Mouse (Mus musculus): ENCODE measurements around the gene Slc15a2. TPM values are rescaled to one million over a fixed set of nuclear protein-coding genes. Genes with fewer than 3 reads are reported as not detected.

Gene Slc15a2
- polyA plus RNA-seq, 1 experiment from 2014 or later = 2.9 TPM

DNA sequence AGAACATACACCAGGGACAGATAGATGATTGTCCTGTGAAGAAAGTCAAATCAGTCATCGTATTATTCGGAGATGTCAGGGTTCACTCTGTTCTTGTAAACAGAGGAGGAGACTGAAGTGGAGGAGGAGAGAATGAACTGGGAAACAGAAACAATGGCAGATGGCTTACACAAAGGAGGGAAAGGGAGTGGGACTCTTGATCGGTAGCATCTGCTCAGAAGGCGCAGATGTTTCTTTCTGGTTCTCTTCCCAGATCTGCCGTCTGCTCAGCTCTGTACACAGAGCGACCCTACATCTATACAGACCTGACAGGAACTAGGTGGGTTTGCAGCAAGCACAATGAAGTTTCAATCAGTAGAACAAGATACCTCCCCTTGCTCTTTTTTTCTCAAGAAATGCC lies 9.1 kb downstream of the Slc15a2 start:
- Histone ChIP-seq H3K4me2 (no peak overlapping the region), H3K4me3 (ENCODE audit: low read depth, low read length) (no peak overlapping the region), H3K4me1 (replicated peaks; ENCODE audit: control insufficient read depth, insufficient read depth, low read length) (no peaks in the 10 kb centered on the region), H3K9ac (ENCODE audit: low read depth, low read length) (no peak overlapping the region), H3K36me3 (ENCODE audit: control insufficient read depth, insufficient read depth, low read length) (no peaks in the 10 kb centered on the region), H3K27ac (ENCODE audit: low read depth, low read length) (no peak overlapping the region), H3K27me3 (replicated peaks; ENCODE audit: control insufficient read depth, insufficient read depth, low read length) (no peaks in the 10 kb centered on the region), H3K9me3 (ENCODE audit: control insufficient read depth, low read length) (no peaks in the 10 kb centered on the region)
- DNase-seq (ENCODE audit: low spot score) (no peak), ATAC-seq (replicated peaks; ENCODE audit: low FRiP score) (no peak)
- WGBS = 83% methylated on average over 6 of the region's 6 CpGs

DNA sequence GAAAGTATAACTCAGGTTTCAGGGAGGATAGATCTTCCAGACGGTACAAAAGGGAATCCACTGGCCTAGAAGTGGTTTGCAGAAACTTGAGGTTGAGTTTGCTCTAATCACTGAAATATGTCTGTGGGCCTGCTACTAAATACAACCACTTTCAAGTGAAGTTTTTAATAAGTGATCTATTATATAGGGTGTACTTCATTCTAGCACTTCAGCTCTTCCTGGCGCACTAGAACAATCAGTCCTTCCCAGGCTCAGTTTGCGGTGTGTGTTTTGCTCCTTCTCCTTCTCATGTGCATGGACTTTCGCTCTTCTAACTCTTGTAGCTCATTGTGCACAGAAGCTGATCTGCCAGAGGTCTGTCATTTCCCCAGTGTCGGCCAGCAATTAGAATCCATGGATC lies 11.8 kb downstream of the Slc15a2 start:
- Histone ChIP-seq H3K36me3 (ENCODE audit: control insufficient read depth, insufficient read depth, low read length) (no peaks in the 10 kb centered on the region), H3K9ac (ENCODE audit: low read depth, low read length) (no peak overlapping the region), H3K4me1 (replicated peaks; ENCODE audit: control insufficient read depth, insufficient read depth, low read length) (no peaks in the 10 kb centered on the region), H3K27ac (ENCODE audit: low read depth, low read length) (no peak overlapping the region), H3K27me3 (replicated peaks; ENCODE audit: control insufficient read depth, insufficient read depth, low read length) (no peaks in the 10 kb centered on the region), H3K9me3 (ENCODE audit: control insufficient read depth, low read length) (no peaks in the 10 kb centered on the region), H3K4me3 (ENCODE audit: low read depth, low read length) (no peak overlapping the region), H3K4me2 (no peak overlapping the region)
- ATAC-seq (replicated peaks; ENCODE audit: low FRiP score) (no peak), DNase-seq (ENCODE audit: low spot score) (no peak)
- WGBS = 81% methylated on average over 5 of the region's 5 CpGs

DNA sequence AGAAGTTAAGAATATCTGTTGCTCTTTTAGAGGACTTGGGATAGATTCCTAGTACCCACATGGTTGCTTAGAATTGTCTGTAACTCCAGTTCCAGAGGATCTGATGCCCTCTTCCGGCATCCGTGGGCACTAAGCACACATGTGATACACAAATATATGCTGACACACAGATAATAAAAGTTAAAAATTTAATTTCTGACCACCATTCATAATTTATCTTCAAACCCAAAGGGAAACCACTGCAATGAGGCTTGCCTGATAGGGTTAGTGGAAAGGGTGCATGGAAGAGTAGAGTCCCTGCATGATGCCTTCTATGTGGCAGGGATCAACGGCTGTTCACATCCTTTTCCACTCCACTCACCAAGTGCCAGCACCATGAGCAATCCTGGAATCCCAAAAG lies 13.1 kb downstream of the Slc15a2 start:
- H3K4me3 ChIP-seq (ENCODE audit: low read depth, low read length) = no peak overlapping the region
- no peak for DNase-seq (ENCODE audit: low spot score)
- H3K4me2 ChIP-seq = no peak overlapping the region
- 86% methylated on average over 3 of the region's 3 CpGs for WGBS
- no peak for ATAC-seq (replicated peaks; ENCODE audit: low FRiP score)
- no peak overlapping the region for H3K27ac ChIP-seq (ENCODE audit: low read depth, low read length)
- H3K4me1 ChIP-seq (replicated peaks; ENCODE audit: control insufficient read depth, insufficient read depth, low read length) = no peaks in the 10 kb centered on the region
- no peaks in the 10 kb centered on the region for H3K27me3 ChIP-seq (replicated peaks; ENCODE audit: control insufficient read depth, insufficient read depth, low read length)
- no peaks in the 10 kb centered on the region for H3K9me3 ChIP-seq (ENCODE audit: control insufficient read depth, low read length)
- no peaks in the 10 kb centered on the region for H3K36me3 ChIP-seq (ENCODE audit: control insufficient read depth, insufficient read depth, low read length)
- H3K9ac ChIP-seq (ENCODE audit: low read depth, low read length) = no peak overlapping the region

DNA sequence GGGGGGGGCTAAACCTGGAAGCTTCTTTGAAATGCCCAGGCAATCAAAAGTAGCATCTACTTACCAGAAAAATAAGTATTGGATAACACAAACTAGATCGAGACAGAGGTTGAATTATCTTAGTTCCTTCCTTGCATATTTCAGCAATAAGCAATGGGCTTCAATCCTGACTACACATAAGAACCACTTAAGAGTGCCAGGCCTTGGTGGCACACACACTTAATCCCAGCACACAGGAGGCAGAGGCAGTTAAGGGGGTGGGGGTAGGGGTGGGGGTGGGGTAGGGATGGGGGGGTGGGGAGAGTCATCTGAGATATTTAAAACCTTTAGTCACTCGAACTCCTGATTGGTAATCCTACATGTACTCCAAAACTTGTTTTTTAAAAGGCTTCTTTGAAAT lies 13.5 kb downstream of the Slc15a2 start:
- H3K27me3 ChIP-seq (replicated peaks; ENCODE audit: control insufficient read depth, insufficient read depth, low read length) = no peaks in the 10 kb centered on the region
- WGBS = 76% methylated on average over 2 of the region's 2 CpGs
- H3K27ac ChIP-seq (ENCODE audit: low read depth, low read length) = no peak overlapping the region
- H3K4me1 ChIP-seq (replicated peaks; ENCODE audit: control insufficient read depth, insufficient read depth, low read length) = no peaks in the 10 kb centered on the region
- H3K9me3 ChIP-seq (ENCODE audit: control insufficient read depth, low read length) = no peaks in the 10 kb centered on the region
- no peaks in the 10 kb centered on the region for H3K36me3 ChIP-seq (ENCODE audit: control insufficient read depth, insufficient read depth, low read length)
- no peak overlapping the region for H3K9ac ChIP-seq (ENCODE audit: low read depth, low read length)
- no peak overlapping the region for H3K4me2 ChIP-seq
- DNase-seq (ENCODE audit: low spot score) (no peak), ATAC-seq (replicated peaks; ENCODE audit: low FRiP score) (no peak)
- no peak overlapping the region for H3K4me3 ChIP-seq (ENCODE audit: low read depth, low read length)

DNA sequence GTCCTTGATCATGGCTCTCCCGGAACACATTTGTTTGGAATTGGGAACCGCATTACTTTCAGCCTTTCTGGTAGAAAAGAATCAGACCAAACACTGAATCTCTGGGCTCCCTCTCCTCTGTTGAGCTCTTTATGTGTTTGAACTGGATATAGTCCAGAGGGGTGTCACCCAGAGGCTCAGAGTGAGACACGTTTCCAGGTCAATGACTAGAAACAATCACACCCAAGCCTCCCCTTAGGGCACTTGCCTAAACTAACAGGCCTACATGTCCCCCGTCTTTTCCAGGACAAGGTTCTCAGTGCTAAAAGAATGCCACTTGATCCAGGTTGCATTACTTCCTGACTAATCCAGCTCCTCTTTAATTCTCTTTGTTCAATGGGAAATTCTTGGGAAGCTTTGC lies 13.9 kb downstream of the Slc15a2 start:
- ATAC-seq (replicated peaks; ENCODE audit: low FRiP score) (no peak), DNase-seq (ENCODE audit: low spot score) (no peak)
- 82% methylated on average over 4 of the region's 4 CpGs for WGBS
- Histone ChIP-seq H3K27ac (ENCODE audit: low read depth, low read length) (no peak overlapping the region), H3K4me1 (replicated peaks; ENCODE audit: control insufficient read depth, insufficient read depth, low read length) (no peaks in the 10 kb centered on the region), H3K4me3 (ENCODE audit: low read depth, low read length) (no peak overlapping the region), H3K27me3 (replicated peaks; ENCODE audit: control insufficient read depth, insufficient read depth, low read length) (no peaks in the 10 kb centered on the region), H3K36me3 (ENCODE audit: control insufficient read depth, insufficient read depth, low read length) (no peaks in the 10 kb centered on the region), H3K9ac (ENCODE audit: low read depth, low read length) (no peak overlapping the region), H3K9me3 (ENCODE audit: control insufficient read depth, low read length) (no peaks in the 10 kb centered on the region), H3K4me2 (no peak overlapping the region)

DNA sequence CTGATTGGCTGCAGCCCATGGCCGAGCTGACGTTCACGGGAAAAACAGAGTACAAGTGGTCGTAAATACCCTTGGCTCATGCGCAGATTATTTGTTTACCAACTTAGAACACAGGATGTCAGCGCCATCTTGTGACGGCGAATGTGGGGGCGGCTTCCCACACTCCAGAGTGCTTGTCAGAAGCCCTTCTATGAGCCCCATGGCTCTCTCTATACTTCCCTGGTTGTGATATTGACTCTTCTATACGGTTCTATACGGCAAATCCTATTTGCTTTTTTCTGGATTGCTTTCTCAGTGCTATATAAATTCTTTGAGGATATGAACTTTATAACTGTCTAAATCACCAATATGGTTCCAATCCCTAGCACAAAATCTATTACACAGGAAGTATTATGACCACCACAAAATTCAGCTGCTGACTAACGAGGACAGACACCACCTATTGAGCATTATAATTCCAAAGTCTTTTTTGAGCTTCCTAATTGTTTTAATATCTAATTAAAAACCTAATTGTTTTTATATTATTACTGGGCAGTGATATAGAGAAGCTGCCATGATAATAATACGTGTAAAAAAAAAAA lies 14.5 kb downstream of the Slc15a2 start:
- H3K9me3 ChIP-seq (ENCODE audit: control insufficient read depth, low read length) = no peaks in the 10 kb centered on the region
- no peaks in the 10 kb centered on the region for H3K27me3 ChIP-seq (replicated peaks; ENCODE audit: control insufficient read depth, insufficient read depth, low read length)
- H3K4me2 ChIP-seq = no peak overlapping the region
- no peak overlapping the region for H3K4me3 ChIP-seq (ENCODE audit: low read depth, low read length)
- no peaks in the 10 kb centered on the region for H3K36me3 ChIP-seq (ENCODE audit: control insufficient read depth, insufficient read depth, low read length)
- no peak overlapping the region for H3K9ac ChIP-seq (ENCODE audit: low read depth, low read length)
- no peak overlapping the region for H3K27ac ChIP-seq (ENCODE audit: low read depth, low read length)
- no peak for DNase-seq (ENCODE audit: low spot score)
- no peaks in the 10 kb centered on the region for H3K4me1 ChIP-seq (replicated peaks; ENCODE audit: control insufficient read depth, insufficient read depth, low read length)
- 74% methylated on average over 9 of the region's 13 CpGs for WGBS
- ATAC-seq (replicated peaks; ENCODE audit: low FRiP score) = no peak; the same call in 1 of the 2 replicates

DNA sequence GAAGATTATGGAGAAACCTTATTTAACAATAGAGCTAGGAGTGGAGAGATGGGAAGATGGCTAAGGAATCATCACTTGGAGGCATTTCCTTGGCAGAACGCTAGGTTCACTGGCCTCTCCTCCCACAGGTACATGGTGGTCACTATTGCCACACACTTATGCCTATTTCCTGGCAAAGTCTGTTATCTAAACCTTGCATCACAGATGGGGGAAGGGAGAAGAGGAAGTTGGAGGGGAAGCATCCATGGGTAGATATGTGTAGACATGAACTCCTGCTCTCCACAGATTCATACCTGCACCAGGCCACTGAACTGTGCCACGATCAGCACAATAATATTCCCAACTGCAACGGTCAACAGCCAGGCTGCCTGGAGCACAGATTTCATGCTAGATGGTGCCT lies 32.8 kb downstream of the Slc15a2 start:
- ATAC-seq (replicated peaks; ENCODE audit: low FRiP score) (no peak), DNase-seq (ENCODE audit: low spot score) (no peak)
- Histone ChIP-seq H3K27me3 (replicated peaks; ENCODE audit: control insufficient read depth, insufficient read depth, low read length) (no peaks in the 10 kb centered on the region), H3K27ac (ENCODE audit: low read depth, low read length) (no peak overlapping the region), H3K4me2 (no peak overlapping the region), H3K4me1 (replicated peaks; ENCODE audit: control insufficient read depth, insufficient read depth, low read length) (no peaks in the 10 kb centered on the region), H3K4me3 (ENCODE audit: low read depth, low read length) (no peak overlapping the region), H3K9me3 (ENCODE audit: control insufficient read depth, low read length) (no peaks in the 10 kb centered on the region), H3K36me3 (ENCODE audit: control insufficient read depth, insufficient read depth, low read length) (no peaks in the 10 kb centered on the region), H3K9ac (ENCODE audit: low read depth, low read length) (no peak overlapping the region)
- 74% methylated on average over 3 of the region's 3 CpGs for WGBS

DNA sequence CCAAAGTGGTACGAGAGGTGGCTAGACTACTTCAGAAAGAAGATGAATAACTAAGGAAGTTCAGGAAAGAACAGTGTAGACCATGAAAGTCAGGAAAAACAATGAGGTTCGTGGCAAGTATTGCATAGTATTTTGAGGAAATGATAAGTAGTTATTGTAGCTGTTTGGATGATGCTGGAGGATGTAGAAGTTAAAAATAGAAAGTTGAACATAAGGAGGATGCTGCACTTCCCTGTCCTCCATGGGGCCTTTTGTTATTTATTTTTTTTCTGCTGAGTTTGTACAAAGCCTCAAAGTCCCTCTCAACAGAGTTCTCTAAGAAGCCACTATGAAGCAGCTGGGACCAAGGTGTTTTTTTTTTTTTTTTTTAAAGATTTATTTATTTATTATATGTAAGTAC lies 37.0 kb downstream of the Slc15a2 start:
- H3K27me3 ChIP-seq (replicated peaks; ENCODE audit: control insufficient read depth, insufficient read depth, low read length) = no peaks in the 10 kb centered on the region
- H3K9ac ChIP-seq (ENCODE audit: low read depth, low read length) = no peak overlapping the region
- no peak overlapping the region for H3K4me3 ChIP-seq (ENCODE audit: low read depth, low read length)
- no peak overlapping the region for H3K4me2 ChIP-seq
- ATAC-seq (replicated peaks; ENCODE audit: low FRiP score) = no peak
- no peaks in the 10 kb centered on the region for H3K36me3 ChIP-seq (ENCODE audit: control insufficient read depth, insufficient read depth, low read length)
- 63% methylated on average over 2 of the region's 2 CpGs for WGBS
- H3K9me3 ChIP-seq (ENCODE audit: control insufficient read depth, low read length) = no peaks in the 10 kb centered on the region
- H3K27ac ChIP-seq (ENCODE audit: low read depth, low read length) = no peak overlapping the region
- H3K4me1 ChIP-seq (replicated peaks; ENCODE audit: control insufficient read depth, insufficient read depth, low read length) = no peaks in the 10 kb centered on the region
- no peak for DNase-seq (ENCODE audit: low spot score)

DNA sequence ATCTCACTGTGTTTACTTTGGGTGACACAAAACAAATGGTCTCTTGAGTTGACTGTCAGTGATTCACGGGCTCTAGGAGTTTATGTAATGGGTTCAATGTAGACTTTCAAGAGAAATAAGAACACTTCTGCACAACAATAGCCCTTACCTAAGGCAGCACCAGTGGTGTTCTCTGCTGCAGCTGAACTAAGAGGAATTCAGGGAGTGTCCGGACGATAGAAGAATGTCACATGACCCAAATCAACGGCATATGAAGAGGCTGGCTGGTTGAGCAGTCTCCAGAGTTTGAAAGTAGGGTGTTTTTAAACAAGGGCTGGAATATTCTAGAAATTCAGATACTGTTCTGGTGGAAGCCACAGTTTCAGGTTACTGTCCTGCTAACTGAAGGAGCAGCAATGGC lies 37.7 kb downstream of the Slc15a2 start:
- H3K4me3 ChIP-seq (ENCODE audit: low read depth, low read length) = no peak overlapping the region
- H3K27me3 ChIP-seq (replicated peaks; ENCODE audit: control insufficient read depth, insufficient read depth, low read length) = no peaks in the 10 kb centered on the region
- H3K9me3 ChIP-seq (ENCODE audit: control insufficient read depth, low read length) = no peaks in the 10 kb centered on the region
- H3K9ac ChIP-seq (ENCODE audit: low read depth, low read length) = no peak overlapping the region
- ATAC-seq (replicated peaks; ENCODE audit: low FRiP score) = no peak
- no peak overlapping the region for H3K27ac ChIP-seq (ENCODE audit: low read depth, low read length)
- no peaks in the 10 kb centered on the region for H3K4me1 ChIP-seq (replicated peaks; ENCODE audit: control insufficient read depth, insufficient read depth, low read length)
- H3K4me2 ChIP-seq = no peak overlapping the region
- 88% methylated on average over 4 of the region's 4 CpGs for WGBS
- no peak for DNase-seq (ENCODE audit: low spot score)
- no peaks in the 10 kb centered on the region for H3K36me3 ChIP-seq (ENCODE audit: control insufficient read depth, insufficient read depth, low read length)
